Mouse (Mus musculus): ENCODE results near the gene Stard7. TPM values are rescaled to one million over a fixed set of nuclear protein-coding genes. Genes with fewer than 3 reads are reported as not detected.

Stard7 gene
- 16.2 TPM for polyA plus RNA-seq (2015; fragmentation: Illumina TruSeq; extraction: RNeasy Lipid Tissue Mini Kit (QIAGEN cat#74804); ENCODE audit: insufficient read depth, low read depth, low replicate concordance)

DNA sequence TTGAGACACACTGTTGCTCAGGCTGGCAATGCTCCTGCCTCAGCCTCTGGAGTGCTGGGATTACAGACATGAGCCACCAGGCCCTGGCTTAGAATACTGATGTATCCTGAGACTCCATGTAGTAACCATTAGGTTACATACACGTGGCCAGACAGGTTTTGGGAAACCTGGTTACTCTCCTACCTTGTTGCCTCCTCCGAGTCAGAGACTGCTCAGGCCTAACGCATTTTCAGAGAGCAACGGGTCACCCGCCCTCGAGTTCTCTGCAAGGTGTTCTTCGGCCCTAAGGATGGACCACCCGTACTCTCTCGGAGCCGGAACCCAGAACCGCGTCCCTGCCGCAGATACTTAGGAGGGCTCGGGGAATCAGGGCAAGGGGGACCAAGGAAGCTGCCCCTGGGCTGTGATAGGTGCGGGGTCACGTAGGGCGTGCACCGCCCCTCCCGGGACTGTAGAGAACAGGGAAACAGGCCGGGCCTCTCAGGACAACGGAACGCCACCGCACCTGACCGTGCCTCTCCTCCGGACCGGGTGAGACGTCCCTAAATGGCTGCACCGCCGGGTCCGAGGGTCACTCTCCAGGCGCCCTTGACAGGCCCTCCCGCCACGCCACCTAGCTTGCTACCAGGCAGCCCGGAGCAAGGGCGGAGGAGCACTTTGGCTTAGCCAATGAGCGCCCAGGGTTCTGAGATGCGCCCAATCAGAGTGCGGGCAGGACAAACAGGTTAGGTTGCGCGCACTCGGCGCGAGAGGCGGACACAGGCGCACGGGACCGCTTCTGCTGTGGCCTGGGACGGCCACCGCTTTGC lies at the start of gene Stard7:
Gene Stard7 (plus strand): TSS at position 728 of the 809 bp plus-strand sequence.

DNA sequence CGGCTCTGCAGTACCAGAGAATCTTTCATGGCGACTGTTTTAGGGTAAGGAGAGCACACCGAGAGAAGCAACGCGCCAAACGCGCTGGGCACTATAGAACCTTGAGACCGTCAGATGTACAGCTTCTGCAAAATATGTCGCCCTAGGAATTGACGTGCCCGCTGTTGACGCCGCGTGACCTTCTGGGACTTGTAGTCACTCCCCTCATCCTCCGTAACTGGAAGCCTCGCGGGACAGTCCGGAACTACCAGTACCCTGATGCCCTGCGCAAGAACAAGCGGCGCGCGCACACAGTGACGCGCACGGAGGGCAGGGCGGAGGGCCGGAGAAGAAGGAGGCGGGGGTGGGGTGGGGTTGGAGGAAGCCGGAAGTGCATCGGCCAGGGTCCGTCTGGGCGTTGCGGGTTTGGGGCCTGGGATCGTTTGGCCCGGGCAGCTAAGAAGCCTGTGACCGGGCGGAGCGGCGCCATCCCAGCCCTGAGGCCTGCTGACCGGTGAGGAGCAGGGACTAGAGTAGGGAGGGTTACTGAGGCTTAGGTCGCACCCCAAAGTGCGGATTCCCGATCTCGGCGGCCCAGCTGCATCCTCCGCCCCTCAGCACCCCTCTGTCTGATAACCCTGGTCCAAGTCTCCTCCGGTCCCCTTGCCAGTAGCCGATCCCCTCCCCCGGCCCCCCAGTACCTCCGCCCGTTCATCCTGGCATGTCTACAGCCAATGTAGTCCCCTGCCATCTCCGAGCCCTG lies 22.3 kb upstream of the Stard7 start, which contains the start of the genes Ciao1 and Tmem127:
Gene Ciao1 (minus strand): TSS at position 225 of the 742 bp plus-strand sequence.
Gene Tmem127 (plus strand): TSS at position 317 of the 742 bp plus-strand sequence.

GRCm38 (mm10) chr2:127335767-127336496 lies 65.9 kb downstream of the Stard7 start, which contains the start of gene Dusp2:
Dusp2 (plus strand) TSS chr2:127336159.

DNA sequence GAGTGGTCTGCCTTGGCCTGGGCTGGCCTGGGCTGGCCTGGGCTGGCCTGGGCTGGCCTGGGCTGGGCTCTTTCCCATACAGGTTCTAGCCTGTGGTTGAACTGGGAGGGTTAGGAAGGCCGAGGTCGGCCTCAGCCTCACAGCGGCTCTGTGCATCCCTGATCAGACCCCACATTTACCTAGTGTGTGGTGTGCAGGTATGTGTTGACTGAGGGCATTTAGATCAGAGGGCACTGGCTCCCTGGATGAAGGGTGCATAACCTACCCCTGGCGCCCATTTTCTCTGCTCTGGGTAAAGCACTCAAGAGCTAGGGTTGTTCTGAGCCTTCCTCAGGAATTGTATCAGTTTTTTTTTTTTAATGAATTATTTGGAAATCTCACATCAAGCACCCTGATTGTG lies 68.4 kb downstream of the Stard7 start, which contains the start of gene Astl:
Gene Astl (plus strand): TSS at position 224 of the 400 bp plus-strand sequence.

Other genes with a start within 250 kb of the Stard7 start
- 5.0 TPM for gene Blvra, start 199.6 kb upstream of the Stard7 start, polyA plus RNA-seq (2015; fragmentation: Illumina TruSeq; extraction: RNeasy Lipid Tissue Mini Kit (QIAGEN cat#74804); ENCODE audit: insufficient read depth, low read depth, low replicate concordance)
- gene Ncaph, start 136.3 kb upstream of the Stard7 start, polyA plus RNA-seq (2015; fragmentation: Illumina TruSeq; extraction: RNeasy Lipid Tissue Mini Kit (QIAGEN cat#74804); ENCODE audit: insufficient read depth, low read depth, low replicate concordance), result not detected
- gene Itpripl1, start 126.8 kb upstream of the Stard7 start, polyA plus RNA-seq (2015; fragmentation: Illumina TruSeq; extraction: RNeasy Lipid Tissue Mini Kit (QIAGEN cat#74804); ENCODE audit: insufficient read depth, low read depth, low replicate concordance), result 2.0 TPM
- not detected for gene 1810024B03Rik, start 61.9 kb upstream of the Stard7 start, polyA plus RNA-seq (2015; fragmentation: Illumina TruSeq; extraction: RNeasy Lipid Tissue Mini Kit (QIAGEN cat#74804); ENCODE audit: insufficient read depth, low read depth, low replicate concordance)
- gene Snrnp200, start 61.8 kb upstream of the Stard7 start, polyA plus RNA-seq (2015; fragmentation: Illumina TruSeq; extraction: RNeasy Lipid Tissue Mini Kit (QIAGEN cat#74804); ENCODE audit: insufficient read depth, low read depth, low replicate concordance), result 13.8 TPM
- 8.8 TPM for gene Ciao1, start 22.4 kb upstream of the Stard7 start, polyA plus RNA-seq (2015; fragmentation: Illumina TruSeq; extraction: RNeasy Lipid Tissue Mini Kit (QIAGEN cat#74804); ENCODE audit: insufficient read depth, low read depth, low replicate concordance)
- 9.6 TPM for gene Tmem127, start 22.3 kb upstream of the Stard7 start, polyA plus RNA-seq (2015; fragmentation: Illumina TruSeq; extraction: RNeasy Lipid Tissue Mini Kit (QIAGEN cat#74804); ENCODE audit: insufficient read depth, low read depth, low replicate concordance)
- gene Dusp2, start 65.9 kb downstream of the Stard7 start, polyA plus RNA-seq (2015; fragmentation: Illumina TruSeq; extraction: RNeasy Lipid Tissue Mini Kit (QIAGEN cat#74804); ENCODE audit: insufficient read depth, low read depth, low replicate concordance), result not detected
- not detected for gene Astl, start 68.4 kb downstream of the Stard7 start, polyA plus RNA-seq (2015; fragmentation: Illumina TruSeq; extraction: RNeasy Lipid Tissue Mini Kit (QIAGEN cat#74804); ENCODE audit: insufficient read depth, low read depth, low replicate concordance)
- 0.20 TPM for gene Adra2b, start 93.0 kb downstream of the Stard7 start, polyA plus RNA-seq (2015; fragmentation: Illumina TruSeq; extraction: RNeasy Lipid Tissue Mini Kit (QIAGEN cat#74804); ENCODE audit: insufficient read depth, low read depth, low replicate concordance)
- gene Gpat2, start 155.0 kb downstream of the Stard7 start, polyA plus RNA-seq (2015; fragmentation: Illumina TruSeq; extraction: RNeasy Lipid Tissue Mini Kit (QIAGEN cat#74804); ENCODE audit: insufficient read depth, low read depth, low replicate concordance), result not detected
- gene Fahd2a, start 174.3 kb downstream of the Stard7 start, polyA plus RNA-seq (2015; fragmentation: Illumina TruSeq; extraction: RNeasy Lipid Tissue Mini Kit (QIAGEN cat#74804); ENCODE audit: insufficient read depth, low read depth, low replicate concordance), result 8.6 TPM